Mouse (Mus musculus) stomach, embryonic 16.5 days (tissue): ENCODE measurements around the gene Focad. TPM values are rescaled to one million over a fixed set of nuclear protein-coding genes. Genes with fewer than 3 reads are reported as not detected.

Experiments used
- ATAC-seq: fragments of 200-750 bp; cut with Nextera tagmentation; 2 replicates; pipeline ENCODE4 v1.8.0; 2017; ENCODE audit warnings: moderate number of reproducible peaks, moderate TSS enrichment; ENCODE audit not compliant: insufficient read depth, low FRiP score
- H3K27ac ChIP-seq: fragments of 300-500 bp; sonication (generic); 2 replicates; pipeline ENCODE4 v1.5.1; 2014; ENCODE audit warnings: low read length
- H3K27me3 ChIP-seq: fragments of 300-500 bp; sonication (generic); 2 replicates; pipeline ENCODE4 v1.6.1; 2014; ENCODE audit warnings: low read length, control low read depth, mixed read lengths; ENCODE audit not compliant: control insufficient read depth, insufficient read depth
- H3K36me3 ChIP-seq: fragments of 300-500 bp; sonication (generic); 2 replicates; pipeline ENCODE4 v1.6.1; 2014; ENCODE audit warnings: low read length; ENCODE audit not compliant: control insufficient read depth, insufficient read depth
- H3K4me1 ChIP-seq: fragments of 300-500 bp; sonication (generic); 2 replicates; pipeline ENCODE4 v1.6.1; 2014; ENCODE audit warnings: low read length, control low read depth, mixed read lengths; ENCODE audit not compliant: control insufficient read depth, insufficient read depth
- H3K4me2 ChIP-seq: fragments of 300-500 bp; sonication (generic); 2 replicates; pipeline ENCODE4 v1.6.1; 2014; ENCODE audit warnings: low read depth, low read length, mixed read lengths
- H3K4me3 ChIP-seq: fragments of 300-500 bp; sonication (generic); replicated peaks from 2 replicates; pipeline ENCODE4 v1.5.1; 2014; ENCODE audit warnings: mild to moderate bottlenecking, low read length
- H3K9ac ChIP-seq: fragments of 300-500 bp; sonication (generic); 2 replicates; pipeline ENCODE4 v1.6.1; 2014; ENCODE audit warnings: low read length
- H3K9me3 ChIP-seq: fragments of 300-500 bp; sonication (generic); replicated peaks from 2 replicates; pipeline ENCODE4 v1.6.1; 2016; ENCODE audit warnings: low read length, control low read depth; ENCODE audit not compliant: control insufficient read depth
- WGBS: fragments of 180-500 bp; shearing (Covaris S2); extraction: QIAGEN DNeasy Blood & Tissue Kit; methylation state at CpG from one replicate; pipeline ENCODE4 v1.1.7; 2014; 5-methylcytosine and 5-hydroxymethylcytosine counted together
- polyA plus RNA-seq: library from polyadenylated mRNA; unstranded; fragments of >200 nt; fragmentation: Nextera tagmentation; extraction: Ambion mirVana; gene quantifications from 2 replicates; pipeline ENCODE4 v1.2.1, GENCODE M21; 2015

Focad gene
- 14.9 and 16.2 TPM in 2 replicates for polyA plus RNA-seq

DNA sequence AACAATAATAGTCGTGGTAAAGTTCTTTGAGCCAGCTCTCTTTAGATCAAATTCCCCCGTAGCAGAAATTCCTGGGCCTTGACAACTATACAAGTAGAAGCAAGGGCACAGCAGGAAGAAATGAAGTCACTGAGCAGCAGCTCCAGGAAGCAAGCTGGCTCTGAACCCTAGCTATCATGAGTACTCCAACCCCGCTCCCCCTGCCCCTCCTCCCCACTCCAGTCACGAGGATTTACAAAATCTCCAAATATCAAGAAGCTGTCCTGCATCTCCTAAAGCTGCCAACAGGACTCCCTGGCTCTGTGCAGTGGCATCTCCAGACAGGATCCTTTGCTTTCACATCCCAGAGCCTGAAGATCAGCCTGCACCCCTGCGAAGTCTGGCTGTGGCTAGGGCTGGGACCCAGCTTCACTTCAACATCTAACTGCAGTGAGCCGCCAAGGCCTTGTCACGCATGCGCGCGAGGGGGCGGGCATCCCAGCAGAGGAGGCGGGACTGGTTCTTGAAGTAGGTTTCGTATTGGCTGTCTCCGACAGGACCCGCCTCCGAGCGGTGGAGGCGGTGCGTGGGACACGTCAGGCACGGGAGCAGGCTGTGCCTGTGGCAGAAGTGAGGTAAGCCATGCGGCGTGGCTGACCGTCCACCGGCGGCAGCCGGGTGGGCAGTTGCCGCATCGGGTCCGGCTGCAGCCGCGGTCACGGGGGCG, at the start of gene Focad:
TSS of gene Focad (plus strand) at position 568 of the 706 bp plus-strand sequence.
- peak within 1 kb of the TSS; percentile 96 for H3K4me2 ChIP-seq

GRCm38 (mm10) chr4:88045151-88045550, 49.3 kb upstream of the Focad start:
- WGBS = 38% methylated on average over 4 of the region's 4 CpGs
- ATAC-seq = no peak

More for the DNA sequence above, at the start of gene Focad:
- WGBS = under 1% methylated on average over 34 of the region's 34 CpGs
- peak within 1 kb of the TSS; percentile 83 for H3K4me3 ChIP-seq
- peak within 1 kb of the TSS; percentile 85 for H3K9ac ChIP-seq
- no peaks in the 10 kb centered on the region; the same call in 1 of the 2 replicates for H3K4me1 ChIP-seq
- peak; percentile 100 for ATAC-seq
- H3K9me3 ChIP-seq = no peaks in the 10 kb centered on the region
- H3K27me3 ChIP-seq = no peaks in the 10 kb centered on the region
- H3K27ac ChIP-seq = peak within 1 kb of the TSS; percentile 70
- no peaks in the 10 kb centered on the region for H3K36me3 ChIP-seq

GRCm38 (mm10) chr4:88046280-88046679, 48.1 kb upstream of the Focad start:
- Histone ChIP-seq H3K4me3 (no peak overlapping the region), H3K36me3 (no peaks in the 10 kb centered on the region), H3K4me1 (0 out of 2 replicates have a peak, but pooled peaks cover 2% of the 10 kb centered on the region), H3K9ac (no peak overlapping the region), H3K27me3 (no peaks in the 10 kb centered on the region), H3K4me2 (no peak overlapping the region), H3K27ac (no peak overlapping the region), H3K9me3 (0 out of 2 replicates have a peak, but pooled peaks cover 2% of the 10 kb centered on the region)
- WGBS = 54% methylated on average over 8 of the region's 8 CpGs
- ATAC-seq = no peak

More at GRCm38 (mm10) chr4:88045151-88045550, 49.3 kb upstream of the Focad start:
- Histone ChIP-seq H3K9ac (no peak overlapping the region), H3K4me1 (0 out of 2 replicates have a peak, but pooled peaks cover 2% of the 10 kb centered on the region), H3K4me2 (no peak overlapping the region), H3K4me3 (no peak overlapping the region), H3K27ac (no peak overlapping the region), H3K36me3 (no peaks in the 10 kb centered on the region), H3K9me3 (0 out of 2 replicates have a peak, but pooled peaks cover 2% of the 10 kb centered on the region), H3K27me3 (no peaks in the 10 kb centered on the region)

GRCm38 (mm10) chr4:88075388-88075787, 19.0 kb upstream of the Focad start:
- Histone ChIP-seq H3K27me3 (no peaks in the 10 kb centered on the region), H3K27ac (no peak overlapping the region), H3K4me1 (no peaks in the 10 kb centered on the region), H3K4me3 (no peak overlapping the region), H3K9ac (no peak overlapping the region), H3K9me3 (no peaks in the 10 kb centered on the region), H3K36me3 (no peaks in the 10 kb centered on the region), H3K4me2 (no peak overlapping the region)
- ATAC-seq = no peak
- WGBS = 60% methylated on average over 2 of the region's 2 CpGs

GRCm38 (mm10) chr4:88078983-88079382, 15.4 kb upstream of the Focad start:
- no peak overlapping the region for H3K4me2 ChIP-seq
- no peaks in the 10 kb centered on the region for H3K4me1 ChIP-seq
- no peak overlapping the region for H3K4me3 ChIP-seq
- no peak for ATAC-seq
- no peak overlapping the region for H3K9ac ChIP-seq
- H3K27me3 ChIP-seq = no peaks in the 10 kb centered on the region
- no peaks in the 10 kb centered on the region for H3K9me3 ChIP-seq
- 52% methylated on average over 3 of the region's 3 CpGs for WGBS
- H3K27ac ChIP-seq = no peak overlapping the region
- no peaks in the 10 kb centered on the region for H3K36me3 ChIP-seq

DNA sequence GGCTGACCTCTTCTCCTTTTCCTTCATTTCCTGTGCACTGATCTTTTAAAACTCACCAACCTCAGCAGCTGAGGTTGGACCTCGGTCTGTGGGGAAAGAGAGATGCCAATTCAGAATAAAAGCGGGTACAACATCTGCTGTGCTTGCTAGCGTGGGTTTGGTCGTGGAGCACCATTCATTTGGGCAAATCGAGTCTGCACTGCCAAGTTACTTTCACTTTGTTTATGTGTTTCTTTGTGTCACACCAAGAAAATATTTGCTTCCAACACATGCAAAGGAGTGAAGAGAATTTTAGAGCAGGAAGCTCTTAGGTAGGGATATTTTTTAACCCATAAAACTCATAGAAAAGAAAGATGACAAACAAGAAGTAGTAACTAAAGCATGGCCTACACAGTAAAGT, 13.0 kb upstream of the Focad start:
- H3K9ac ChIP-seq = no peak overlapping the region
- no peak overlapping the region for H3K4me2 ChIP-seq
- no peak for ATAC-seq
- WGBS = 74% methylated on average over 5 of the region's 5 CpGs
- no peaks in the 10 kb centered on the region for H3K4me1 ChIP-seq
- no peaks in the 10 kb centered on the region for H3K9me3 ChIP-seq
- no peaks in the 10 kb centered on the region for H3K36me3 ChIP-seq
- H3K27me3 ChIP-seq = no peaks in the 10 kb centered on the region
- H3K27ac ChIP-seq = no peak overlapping the region
- no peak overlapping the region for H3K4me3 ChIP-seq

DNA sequence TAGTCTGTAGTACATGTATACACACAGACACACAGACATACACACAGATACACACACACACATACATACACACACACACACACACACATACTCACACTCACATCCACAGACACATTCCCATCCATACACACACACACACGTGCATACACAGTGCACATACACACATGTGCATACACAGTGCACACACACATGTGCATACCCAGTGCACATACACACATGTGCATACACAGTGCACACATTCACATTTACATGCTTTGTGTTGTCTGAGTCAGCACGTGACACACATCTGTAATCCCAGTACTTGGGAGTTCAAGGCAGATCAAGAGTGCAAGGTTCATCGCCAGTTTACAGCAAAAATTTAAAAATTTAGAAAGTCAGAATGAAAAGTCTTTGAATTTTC, 12.5 kb upstream of the Focad start:
- H3K9me3 ChIP-seq = no peaks in the 10 kb centered on the region
- no peak overlapping the region for H3K4me3 ChIP-seq
- no peak for ATAC-seq
- no peaks in the 10 kb centered on the region for H3K4me1 ChIP-seq
- no peaks in the 10 kb centered on the region for H3K36me3 ChIP-seq
- 84% methylated on average over 3 of the region's 3 CpGs for WGBS
- no peak overlapping the region for H3K9ac ChIP-seq
- H3K27me3 ChIP-seq = no peaks in the 10 kb centered on the region
- no peak overlapping the region for H3K27ac ChIP-seq
- no peak overlapping the region for H3K4me2 ChIP-seq

DNA sequence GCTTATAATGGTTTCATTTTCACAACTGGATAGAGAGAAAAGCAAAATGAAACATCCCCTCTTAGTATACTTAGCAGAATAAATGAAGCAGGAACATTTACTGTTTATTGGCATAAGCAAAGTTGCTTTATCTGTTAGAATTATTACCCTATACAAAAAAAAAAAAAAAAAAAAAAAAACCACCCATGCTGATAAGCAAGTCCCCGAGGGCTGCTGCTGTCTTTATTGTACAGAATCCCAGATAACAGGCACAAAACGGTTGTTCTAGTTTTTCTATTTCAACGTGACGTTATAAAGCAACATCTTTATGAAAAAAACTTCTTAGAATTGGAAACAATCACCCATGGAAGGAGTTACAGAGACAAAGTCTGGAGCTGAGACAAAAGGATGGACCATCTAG, 12.0 kb upstream of the Focad start:
- ATAC-seq = no peak
- no peak overlapping the region for H3K4me2 ChIP-seq
- H3K9me3 ChIP-seq = no peaks in the 10 kb centered on the region
- 74% methylated on average over 4 of the region's 4 CpGs for WGBS
- H3K4me1 ChIP-seq = no peaks in the 10 kb centered on the region
- H3K36me3 ChIP-seq = no peaks in the 10 kb centered on the region
- no peaks in the 10 kb centered on the region for H3K27me3 ChIP-seq
- H3K27ac ChIP-seq = no peak overlapping the region
- H3K4me3 ChIP-seq = no peak overlapping the region
- no peak overlapping the region for H3K9ac ChIP-seq

- H3K4me3 ChIP-seq = no peak overlapping the region
- H3K4me1 ChIP-seq = no peaks in the 10 kb centered on the region
- 47% methylated on average over 3 of the region's 3 CpGs for WGBS
- no peaks in the 10 kb centered on the region for H3K9me3 ChIP-seq
- no peak overlapping the region for H3K27ac ChIP-seq
- no peak overlapping the region for H3K9ac ChIP-seq
- no peak for ATAC-seq
- no peaks in the 10 kb centered on the region for H3K27me3 ChIP-seq
- H3K36me3 ChIP-seq = no peaks in the 10 kb centered on the region
- no peak overlapping the region for H3K4me2 ChIP-seq
Measured at GRCm38 (mm10) chr4:88083781-88084180, 10.6 kb upstream of the Focad start.
